Mouse (Mus musculus) c-Kit-positive CD71-positive TER-119-positive erythroid progenitor cells, embryonic 14.5 days (primary cell): ENCODE measurements around the gene Gm10840.

Experiments used
- DNase-seq: peaks from one replicate; pipeline ENCODE4 v3.0.0-alpha.2; 2013; ENCODE audit warnings: low spot score

Gene Gm10840

GRCm38 (mm10) chr11:106159921-106160840 lies 469 bp upstream of the Gm10840 start:
- DNase-seq: no peak

GRCm38 (mm10) chr11:106162237-106162636 lies 1.6 kb downstream of the Gm10840 start:
- DNase-seq: no peak

- no peak for DNase-seq
These were observed 2.9 kb downstream of the Gm10840 start for GRCm38 (mm10) chr11:106163546-106163945.

- DNase-seq: no peak
These were observed 4.0 kb downstream of the Gm10840 start for GRCm38 (mm10) chr11:106164601-106165180.

GRCm38 (mm10) chr11:106167435-106167834 lies 6.8 kb downstream of the Gm10840 start:
- DNase-seq: no peak

- DNase-seq: no peak
These were observed 10.2 kb downstream of the Gm10840 start for GRCm38 (mm10) chr11:106170807-106171206.

- DNase-seq: no peak
These were observed 12.6 kb downstream of the Gm10840 start for GRCm38 (mm10) chr11:106173228-106173627.

GRCm38 (mm10) chr11:106174372-106174771 lies 13.7 kb downstream of the Gm10840 start:
- no peak for DNase-seq

GRCm38 (mm10) chr11:106175081-106175480 lies 14.4 kb downstream of the Gm10840 start:
- no peak for DNase-seq

GRCm38 (mm10) chr11:106176372-106176771 lies 15.7 kb downstream of the Gm10840 start:
- DNase-seq: no peak

GRCm38 (mm10) chr11:106178036-106178782 lies 17.6 kb downstream of the Gm10840 start:
- peak; percentile 36 for DNase-seq

- no peak for DNase-seq
These were observed 19.2 kb downstream of the Gm10840 start for GRCm38 (mm10) chr11:106179711-106180448.

GRCm38 (mm10) chr11:106180449-106180801 lies 19.8 kb downstream of the Gm10840 start:
- no peak for DNase-seq

GRCm38 (mm10) chr11:106187326-106187725 lies 26.7 kb downstream of the Gm10840 start:
- DNase-seq: no peak

GRCm38 (mm10) chr11:106191716-106192115 lies 31.1 kb downstream of the Gm10840 start:
- DNase-seq: no peak

- no peak for DNase-seq
These were observed 31.6 kb downstream of the Gm10840 start for GRCm38 (mm10) chr11:106192241-106192640.

GRCm38 (mm10) chr11:106192657-106193370 lies 32.2 kb downstream of the Gm10840 start:
- DNase-seq: no peak

- DNase-seq: peak; percentile 98
These were observed 32.9 kb downstream of the Gm10840 start for GRCm38 (mm10) chr11:106193371-106194154.

GRCm38 (mm10) chr11:106194155-106194541 lies 33.5 kb downstream of the Gm10840 start:
- no peak for DNase-seq

- DNase-seq: no peak
These were observed 34.2 kb downstream of the Gm10840 start for GRCm38 (mm10) chr11:106194891-106195290.

GRCm38 (mm10) chr11:106195341-106195740 lies 34.7 kb downstream of the Gm10840 start:
- no peak for DNase-seq
